Mouse (Mus musculus): Measurements from ENCODE around the gene Git2.

The Git2 gene

DNA sequence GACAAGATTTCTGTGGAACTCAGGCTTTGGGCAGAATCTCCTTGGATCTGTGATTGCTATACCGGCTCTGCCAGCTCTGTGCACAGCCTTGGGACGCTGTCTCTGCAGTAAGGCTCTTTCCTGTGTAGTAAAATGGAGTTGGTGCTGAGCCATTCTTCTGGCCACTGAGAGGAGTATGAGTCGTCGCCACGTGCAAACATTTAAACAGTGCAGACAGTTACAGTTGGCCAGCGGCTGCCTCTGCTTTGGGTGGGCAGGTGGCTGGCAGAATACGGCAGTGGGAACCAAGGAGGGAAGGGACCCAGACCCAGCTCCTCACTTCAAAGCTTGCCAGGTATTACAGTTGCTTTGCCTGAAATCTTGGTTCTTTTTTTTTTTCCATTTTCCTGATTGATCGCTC is 21.9 kb upstream of the Git2 start:
- DNase-seq (ENCODE audit: low spot score in 2 of 2) = no peak

DNA sequence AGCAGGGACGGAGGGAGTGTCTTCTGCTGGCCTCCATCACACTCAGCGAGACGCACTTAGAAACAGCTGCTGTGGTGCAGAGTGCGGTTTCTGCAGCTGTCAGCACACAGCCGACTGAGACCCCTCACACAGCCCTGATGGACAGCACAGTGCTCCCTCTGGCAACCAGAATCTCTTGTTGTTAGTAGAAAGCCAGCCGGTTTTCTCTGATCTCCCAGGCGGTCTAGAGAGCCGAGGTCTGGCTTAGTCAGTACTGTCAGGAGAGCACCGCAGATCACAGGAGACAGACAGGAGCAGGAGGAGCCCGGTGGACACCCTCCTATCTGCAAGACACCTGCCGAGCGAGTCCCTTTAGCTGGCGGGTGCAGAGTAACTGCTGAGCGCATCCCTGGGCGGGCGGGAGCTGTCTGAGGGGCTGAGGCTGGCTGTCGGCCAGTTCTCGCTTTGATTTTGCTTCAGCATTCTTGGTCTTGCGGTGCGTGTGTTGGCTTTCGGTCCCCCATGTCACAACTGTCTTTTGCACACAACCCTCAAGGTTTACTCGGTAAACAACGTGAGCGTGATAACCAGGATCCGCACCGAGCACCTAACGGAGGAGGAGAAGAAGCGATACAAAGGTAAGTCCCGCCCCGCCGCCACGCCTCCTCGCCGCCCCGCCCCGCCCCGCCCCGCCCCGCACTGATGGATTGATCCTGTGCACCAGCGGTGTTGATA is 21.1 kb upstream of the Git2 start:
- no peak for DNase-seq (ENCODE audit: low spot score in 2 of 2)

GRCm38 (mm10) chr5:114795653-114796052 is 20.3 kb upstream of the Git2 start:
- DNase-seq (ENCODE audit: low spot score in 2 of 2) = no peak

GRCm38 (mm10) chr5:114795231-114795630 is 19.9 kb upstream of the Git2 start:
- DNase-seq (ENCODE audit: low spot score in 2 of 2) = no peak

DNA sequence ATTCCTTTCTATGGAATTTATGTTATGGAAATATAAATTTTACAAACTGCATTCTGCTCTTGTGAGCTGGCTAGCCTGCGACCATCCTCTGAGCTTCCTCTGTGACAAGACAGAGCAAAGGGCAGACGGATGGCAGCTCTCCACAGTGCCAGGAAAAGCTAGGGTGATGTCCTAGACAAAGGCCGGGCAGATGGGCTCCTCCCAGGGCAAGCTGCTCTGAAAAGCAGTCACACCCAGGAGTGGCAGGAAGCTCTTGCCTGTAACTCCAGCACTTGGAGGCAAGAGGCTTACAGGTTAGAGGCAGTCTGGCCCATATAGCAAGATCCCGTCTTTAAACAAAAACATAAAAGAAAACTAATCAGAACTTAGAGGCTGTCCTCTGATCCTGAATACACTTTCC is 19.3 kb upstream of the Git2 start:
- DNase-seq (ENCODE audit: low spot score in 2 of 2) = no peak

DNA sequence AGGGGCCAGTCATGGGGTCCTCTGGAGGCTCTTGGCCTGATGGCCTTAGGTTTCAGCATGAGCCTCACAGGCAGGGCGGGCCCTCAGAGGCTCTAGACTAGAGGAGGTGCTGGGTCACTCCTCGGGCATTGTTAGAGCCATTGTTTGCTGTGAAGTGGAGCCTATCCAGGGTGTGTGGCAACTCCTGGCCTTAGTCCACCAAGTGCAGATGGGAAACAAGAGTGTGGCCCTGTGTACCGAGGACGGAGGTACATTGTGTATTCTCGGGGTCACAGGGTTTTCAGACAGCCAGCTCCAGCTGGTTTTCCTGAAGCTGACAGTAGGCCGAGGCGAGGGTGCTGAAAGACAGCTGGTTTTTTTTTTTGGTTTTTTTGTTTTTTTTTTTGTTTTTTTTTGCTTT is 18.0 kb upstream of the Git2 start:
- no peak for DNase-seq (ENCODE audit: low spot score in 2 of 2)

DNA sequence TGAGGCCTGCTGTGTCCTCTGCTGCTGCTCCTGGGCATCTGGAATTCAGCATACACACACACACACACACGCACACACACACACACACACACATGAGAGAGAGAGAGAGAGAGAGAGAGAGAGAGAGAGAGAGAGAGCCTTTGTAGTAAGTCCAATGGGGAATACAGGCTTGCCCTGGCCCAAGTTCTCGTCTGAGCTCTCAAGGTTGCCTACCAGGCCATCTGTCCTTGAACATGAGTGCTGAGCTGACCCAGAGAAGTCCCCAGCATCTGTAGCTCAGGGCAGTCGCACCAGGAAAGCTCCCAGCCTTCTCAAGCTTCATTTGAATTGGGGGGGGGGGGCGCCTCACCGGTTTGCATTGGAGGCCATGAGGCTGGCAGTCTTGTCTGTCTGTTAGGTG is 9.9 kb upstream of the Git2 start:
- DNase-seq (ENCODE audit: low spot score in 2 of 2) = no peak

GRCm38 (mm10) chr5:114784622-114785165 is 9.4 kb upstream of the Git2 start:
- DNase-seq (ENCODE audit: low spot score in 2 of 2) = no peak

- DNase-seq (ENCODE audit: low spot score in 2 of 2) = no peak
Measured at GRCm38 (mm10) chr5:114783405-114784163, 8.3 kb upstream of the Git2 start.

- no peak for DNase-seq (ENCODE audit: low spot score in 2 of 2)
Measured at GRCm38 (mm10) chr5:114782991-114783390, 7.7 kb upstream of the Git2 start.

GRCm38 (mm10) chr5:114780912-114781311 is 5.6 kb upstream of the Git2 start:
- no peak for DNase-seq (ENCODE audit: low spot score in 2 of 2)

DNA sequence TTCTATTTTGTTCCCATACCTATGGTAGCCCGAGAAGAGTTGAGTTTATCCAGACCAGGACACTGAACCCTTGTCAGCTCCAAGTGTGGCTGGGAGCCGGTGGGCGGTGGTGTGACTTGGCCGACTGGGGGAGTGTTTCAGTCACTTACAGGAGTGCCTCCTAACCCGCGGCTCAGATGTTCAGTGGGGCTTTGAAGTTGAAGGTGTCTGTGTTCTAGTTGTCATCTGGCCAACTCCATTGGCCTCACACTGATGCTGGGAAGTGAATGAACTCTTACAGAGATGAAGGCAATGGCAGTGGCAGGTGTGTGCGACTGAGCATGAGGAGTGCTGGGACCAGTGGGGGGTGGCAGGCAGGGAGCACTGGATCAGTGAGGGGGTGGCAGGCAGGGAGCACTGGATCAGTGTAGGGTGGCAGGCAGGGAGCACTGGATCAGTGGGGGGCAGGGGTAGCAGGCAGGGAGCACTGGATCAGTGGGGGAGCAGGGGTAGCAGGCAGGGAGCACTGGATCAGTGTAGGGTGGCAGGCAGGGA is 4.7 kb upstream of the Git2 start:
- DNase-seq (ENCODE audit: low spot score in 2 of 2) = no peak

DNA sequence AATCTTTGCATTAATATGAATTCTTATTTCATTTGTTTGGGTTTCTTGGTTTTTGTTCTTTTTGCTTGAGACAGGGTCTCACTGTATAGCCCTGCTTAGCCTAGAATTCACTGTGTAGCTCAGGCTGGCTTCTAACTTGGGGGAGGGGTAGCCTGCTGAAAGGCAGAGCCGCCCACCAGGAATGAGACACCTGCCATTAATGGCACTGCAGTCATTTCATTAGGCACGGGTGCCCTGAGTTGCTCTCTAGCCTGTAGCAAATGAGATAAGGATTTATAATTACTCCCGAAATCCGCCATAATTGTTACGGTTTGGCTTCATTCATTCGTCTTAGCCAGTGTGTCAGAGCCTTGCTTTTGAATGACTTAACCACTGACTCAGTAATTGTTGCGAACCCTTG is 857 bp upstream of the Git2 start:
- no peak for DNase-seq (ENCODE audit: low spot score in 2 of 2)

GRCm38 (mm10) chr5:114774403-114775051 is 790 bp downstream of the Git2 start, which contains the start of gene Ankrd13a:
Gene Ankrd13a (plus strand): TSS chr5:114774677.
- peak; percentile 92 to 93 for DNase-seq (ENCODE audit: low spot score in 2 of 2)

GRCm38 (mm10) chr5:114773780-114774179 is 1.5 kb downstream of the Git2 start:
- DNase-seq (ENCODE audit: low spot score in 2 of 2) = peak; percentile 21 to 50

GRCm38 (mm10) chr5:114773211-114773710 is 2.1 kb downstream of the Git2 start:
- peak; percentile 95 to 96 for DNase-seq (ENCODE audit: low spot score in 2 of 2)

GRCm38 (mm10) chr5:114772456-114773203 is 2.7 kb downstream of the Git2 start:
- peak in 1 of 2 experiments; percentile 25 for DNase-seq (ENCODE audit: low spot score in 2 of 2)

- no peak for DNase-seq (ENCODE audit: low spot score in 2 of 2)
Measured at GRCm38 (mm10) chr5:114771796-114772195, 3.5 kb downstream of the Git2 start.

- DNase-seq (ENCODE audit: low spot score in 2 of 2) = no peak
Measured at GRCm38 (mm10) chr5:114769786-114770185, 5.5 kb downstream of the Git2 start.

DNA sequence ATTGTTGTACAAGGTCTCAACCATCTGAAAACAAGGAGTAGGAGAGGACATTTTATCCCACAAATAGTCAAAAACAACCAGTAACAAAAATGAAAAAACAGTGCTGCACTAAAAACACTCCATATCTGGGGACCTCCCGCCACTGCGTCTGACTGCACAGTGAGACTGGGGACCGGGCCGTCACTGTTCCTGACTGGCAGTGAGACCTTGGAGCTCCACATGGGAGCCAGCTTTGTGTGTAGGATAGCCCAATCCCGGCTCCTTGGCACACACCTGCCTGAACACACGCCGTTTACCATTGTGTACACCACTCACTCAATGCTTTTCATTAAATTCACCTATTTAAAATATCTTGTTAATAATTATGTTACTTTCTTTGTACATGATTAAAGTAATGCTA is 8.1 kb downstream of the Git2 start:
- DNase-seq (ENCODE audit: low spot score in 2 of 2) = no peak

GRCm38 (mm10) chr5:114766686-114767085 is 8.6 kb downstream of the Git2 start:
- DNase-seq (ENCODE audit: low spot score in 2 of 2) = no peak

Data from right cerebral cortex, adult 2 months (tissue).